Mouse (Mus musculus) MEL (cell line): ENCODE results near the gene Actc1. TPM values are rescaled to one million over a fixed set of nuclear protein-coding genes. Genes with fewer than 3 reads are reported as not detected.

Experiments used
- DNase-seq: peaks from one replicate; pipeline ENCODE4 v3.0.0; 2011; ENCODE audit warnings: low read depth, low spot score
- H3K27ac ChIP-seq: 2 replicates; pipeline ENCODE4 v1.5.1; 2012; ENCODE audit warnings: low read depth, mild to moderate bottlenecking, control low read depth, low read length, moderate library complexity; ENCODE audit not compliant: control insufficient read depth
- H3K27me3 ChIP-seq, 2 experiments: fragments of 150-350 bp in 1 of 2; sonication (generic) in 1 of 2; 2 replicates each; pipeline ENCODE4 v1.6.1; 2012; ENCODE audit warnings: low read length in 2 of 2, mild to moderate bottlenecking in 2 of 2, improper control_type of control experiment in 1 of 2, moderate library complexity in 1 of 2; ENCODE audit not compliant: insufficient read depth in 2 of 2, control insufficient read depth in 1 of 2
- H3K36me3 ChIP-seq, 2 experiments: 2 replicates each; pipeline ENCODE4 v1.6.1; 2012 to 2014; ENCODE audit warnings: low read length in 2 of 2, improper control_type of control experiment in 1 of 2, inconsistent platforms in 1 of 2, mild to moderate bottlenecking in 1 of 2; ENCODE audit not compliant: insufficient read depth in 2 of 2, control insufficient read depth in 1 of 2
- H3K4me1 ChIP-seq, 2 experiments: fragments of 150-350 bp in 1 of 2; sonication (generic) in 1 of 2; 2 replicates each; pipeline ENCODE4 v1.6.1; 2012; ENCODE audit warnings: low read length in 2 of 2, improper control_type of control experiment in 1 of 2, mild to moderate bottlenecking in 1 of 2; ENCODE audit not compliant: insufficient read depth in 2 of 2, control insufficient read depth in 1 of 2
- H3K4me3 ChIP-seq, 2 experiments: fragments of 150-350 bp in 1 of 2; sonication (generic) in 1 of 2; 2 replicates each; pipeline ENCODE4 v1.5.1; 2012; ENCODE audit warnings: low read depth in 2 of 2, low read length in 2 of 2, mild to moderate bottlenecking in 2 of 2, moderate library complexity in 2 of 2, control low read depth in 1 of 2, improper control_type of control experiment in 1 of 2; ENCODE audit not compliant: control insufficient read depth in 1 of 2, insufficient read depth in 1 of 2
- H3K79me2 ChIP-seq: 2 replicates; pipeline ENCODE4 v1.6.1; 2012; ENCODE audit warnings: mild to moderate bottlenecking, low read length, moderate library complexity; ENCODE audit not compliant: control insufficient read depth, poor library complexity, insufficient read depth
- H3K9ac ChIP-seq: 2 replicates; pipeline ENCODE4 v1.6.1; 2012; ENCODE audit warnings: low read depth, mild to moderate bottlenecking, control low read depth, low read length, moderate library complexity; ENCODE audit not compliant: control insufficient read depth, poor library complexity, severe bottlenecking
- H3K9me3 ChIP-seq: fragments of 150-350 bp; sonication (generic); replicated peaks from 2 replicates; pipeline ENCODE4 v1.6.1; 2012; ENCODE audit warnings: mild to moderate bottlenecking, low read length, improper control_type of control experiment, moderate library complexity; ENCODE audit not compliant: insufficient read depth
- CHD1 ChIP-seq: IDR thresholded peaks from 2 replicates; pipeline ENCODE4 v1.6.1; 2012; ENCODE audit warnings: low read depth, mild to moderate bottlenecking, inconsistent platforms, low read length, improper control_type of control experiment
- CTCF ChIP-seq, 3 experiments: IDR thresholded peaks in 2 of 3; conservative IDR thresholded peaks in 1 of 3; 2 replicates each; pipeline ENCODE4 v1.5.1; 2011 to 2012; ENCODE audit warnings: low read length in 3 of 3, low read depth in 2 of 3, mild to moderate bottlenecking in 2 of 3, improper control_type of control experiment in 1 of 3, inconsistent platforms in 1 of 3, mixed read lengths in 1 of 3, moderate library complexity in 1 of 3; ENCODE audit not compliant: control insufficient read depth in 1 of 3, insufficient read depth in 1 of 3, poor library complexity in 1 of 3, severe bottlenecking in 1 of 3
- E2F4 ChIP-seq: IDR thresholded peaks from 2 replicates; pipeline ENCODE4 v1.6.1; 2011; ENCODE audit warnings: low read depth, low read length, improper control_type of control experiment, borderline replicate concordance
- EP300 ChIP-seq, 2 experiments: IDR thresholded peaks; 2 replicates each; pipeline ENCODE4 v1.6.1; 2011; ENCODE audit warnings: improper control_type of control experiment in 2 of 2, low read length in 2 of 2, low read depth in 1 of 2, mild to moderate bottlenecking in 1 of 2
- ETS1 ChIP-seq: IDR thresholded peaks from 2 replicates; pipeline ENCODE4 v1.6.1; 2012; ENCODE audit warnings: low read depth, mild to moderate bottlenecking, inconsistent platforms, low read length, improper control_type of control experiment, moderate library complexity
- GABPA ChIP-seq: IDR thresholded peaks from 2 replicates; pipeline ENCODE4 v1.6.1; 2012; ENCODE audit warnings: low read depth, mild to moderate bottlenecking, inconsistent platforms, low read length, improper control_type of control experiment, moderate library complexity
- MAX ChIP-seq: IDR thresholded peaks from 2 replicates; pipeline ENCODE4 v1.6.1; 2011; ENCODE audit warnings: low read length, improper control_type of control experiment
- MEF2A ChIP-seq: IDR thresholded peaks from 2 replicates; pipeline ENCODE4 v1.6.1; 2014; ENCODE audit warnings: low read depth, mild to moderate bottlenecking, inconsistent platforms, low read length, improper control_type of control experiment; ENCODE audit not compliant: poor library complexity, insufficient replicate concordance, severe bottlenecking; ENCODE audit errors: extremely low read depth
- MYB ChIP-seq: IDR thresholded peaks from 2 replicates; pipeline ENCODE4 v1.6.1; 2011; ENCODE audit warnings: mild to moderate bottlenecking, low read depth, low read length, improper control_type of control experiment
- NELFE ChIP-seq: IDR thresholded peaks from 2 replicates; pipeline ENCODE4 v1.6.1; 2011; ENCODE audit warnings: low read depth, low read length, improper control_type of control experiment
- POLR2AphosphoS2 ChIP-seq: IDR thresholded peaks from 2 replicates; pipeline ENCODE4 v1.6.1; 2011; ENCODE audit warnings: low read length, improper control_type of control experiment
- RAD21 ChIP-seq: IDR thresholded peaks from 2 replicates; pipeline ENCODE4 v1.6.1; 2011; ENCODE audit warnings: mild to moderate bottlenecking, low read depth, low read length, improper control_type of control experiment
- RCOR1 ChIP-seq: IDR thresholded peaks from 2 replicates; pipeline ENCODE4 v1.6.1; 2012; ENCODE audit warnings: low read depth, mild to moderate bottlenecking, inconsistent platforms, low read length, improper control_type of control experiment
- SMC3 ChIP-seq: IDR thresholded peaks from 2 replicates; pipeline ENCODE4 v1.6.1; 2011; ENCODE audit warnings: low read depth, low read length, improper control_type of control experiment
- TAL1 ChIP-seq: IDR thresholded peaks from 2 replicates; pipeline ENCODE4 v1.6.1; 2012; ENCODE audit warnings: mild to moderate bottlenecking, inconsistent platforms, low read length, moderate library complexity, mixed read lengths
- USF2 ChIP-seq, 2 experiments: IDR thresholded peaks; 2 replicates each; pipeline ENCODE4 v1.6.1; 2011 to 2012; ENCODE audit warnings: improper control_type of control experiment in 2 of 2, low read length in 2 of 2, borderline replicate concordance in 1 of 2, inconsistent platforms in 1 of 2, low read depth in 1 of 2, mild to moderate bottlenecking in 1 of 2; ENCODE audit not compliant: insufficient read depth in 1 of 2
- ZC3H11A ChIP-seq: IDR thresholded peaks from 2 replicates; pipeline ENCODE4 v1.6.1; 2012; ENCODE audit warnings: low read depth, mild to moderate bottlenecking, inconsistent platforms, low read length, improper control_type of control experiment
- ZNF384 ChIP-seq: IDR thresholded peaks from 2 replicates; pipeline ENCODE4 v1.6.1; 2012; ENCODE audit warnings: low read depth, mild to moderate bottlenecking, inconsistent platforms, low read length, improper control_type of control experiment
- polyA plus RNA-seq, 2 experiments: library from polyadenylated mRNA; stranded (reverse) in 1 of 2; unstranded in 1 of 2; fragments of >175 nt in 1 of 2; fragments of >200 nt in 1 of 2; gene quantifications; 2 replicates each; pipeline versions ENCODE4 v1.2.1 to v1.2.4; 2012; ENCODE audit warnings: low replicate concordance in 2 of 2, low read depth in 1 of 2; ENCODE audit not compliant: insufficient read length in 2 of 2, insufficient read depth in 1 of 2, missing spikeins in 1 of 2
- total RNA-seq: library from RNA; depleted of rRNA; stranded (reverse); fragments of 300-350 nt; gene quantifications from 2 replicates; pipeline ENCODE4 v1.2.3, GENCODE M21; 2012

Actc1 gene
- total and polyA plus RNA-seq, 3 experiments = not detected

DNA sequence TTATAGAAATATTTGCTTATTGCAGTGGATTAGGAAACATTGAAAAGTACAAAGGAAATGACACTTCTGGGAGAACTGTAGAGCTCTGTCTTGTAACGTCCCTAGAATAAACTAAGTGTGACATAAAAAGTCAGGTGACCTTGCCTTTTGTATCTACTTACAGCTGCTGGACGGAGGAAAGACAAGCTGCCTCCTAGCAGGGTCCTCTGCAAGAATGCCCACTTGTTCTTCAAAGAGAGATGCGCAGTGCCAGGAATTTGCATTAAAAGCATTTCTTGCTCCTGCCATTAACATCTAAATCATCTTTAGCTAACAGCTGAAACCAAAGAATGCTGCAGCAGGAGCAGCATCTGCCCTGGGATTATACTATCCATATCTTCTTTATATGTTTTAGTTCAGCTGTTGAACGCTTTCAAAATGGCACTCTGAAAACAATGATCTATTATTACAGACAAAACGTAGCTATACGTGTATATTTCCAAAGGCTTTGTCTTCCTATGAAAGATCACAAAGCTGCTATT, 6.8 kb upstream of the Actc1 start:
- Histone ChIP-seq H3K27me3 (no peaks in the 10 kb centered on the region; a peak in 1 of 4 replicates), H3K79me2 (no peaks in the 10 kb centered on the region), H3K36me3 (no peaks in the 10 kb centered on the region), H3K9me3 (no peaks in the 10 kb centered on the region), H3K4me3 (no peak overlapping the region), H3K27ac (no peak overlapping the region), H3K4me1 (no peaks in the 10 kb centered on the region), H3K9ac (no peak overlapping the region)
- no peak for DNase-seq
- no peak for TF ChIP-seq ZC3H11A

DNA sequence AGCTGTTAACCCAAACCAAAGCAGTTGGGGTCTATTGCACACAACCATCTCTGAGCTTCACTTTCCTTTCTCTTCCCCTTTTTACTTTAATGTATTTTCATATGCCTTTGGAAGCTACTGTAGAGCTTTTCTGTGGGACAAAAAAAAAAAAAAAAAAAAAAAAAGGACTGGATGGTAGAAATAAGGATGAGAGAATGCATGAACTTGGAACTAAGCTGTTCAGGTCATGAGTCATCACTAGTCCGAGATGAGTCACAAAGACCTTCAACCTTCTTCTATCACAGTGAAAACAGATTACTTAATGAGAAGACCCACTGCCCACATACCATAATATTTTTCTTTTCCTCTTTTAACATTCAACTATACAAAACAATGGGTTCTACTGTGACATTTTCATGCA, 6.3 kb upstream of the Actc1 start:
- TF ChIP-seq SMC3 (no peak), MYB (no peak), NELFE (no peak), RCOR1 (no peak), TAL1 (no peak), USF2 (IDR thresholded peaks at IDR 0.05; ENCODE audit: borderline replicate concordance in 1 of 2, insufficient read depth in 1 of 2, low read depth in 1 of 2, low read length in 2 of 2) (no peak), ZC3H11A (no peak), ETS1 (no peak), CTCF (IDR thresholded peaks at IDR 0.05 in 2 of 3, conservative IDR thresholded peaks at IDR 0.05 in 1 of 3; ENCODE audit: control insufficient read depth in 1 of 3, insufficient read depth in 1 of 3, low read depth in 2 of 3, low read length in 3 of 3, poor library complexity in 1 of 3, severe bottlenecking in 1 of 3) (no peak), POLR2AphosphoS2 (no peak), RAD21 (no peak), MAX (no peak), CHD1 (no peak), EP300 (IDR thresholded peaks at IDR 0.05; ENCODE audit: low read depth in 1 of 2, low read length in 2 of 2) (no peak), E2F4 (no peak), MEF2A (no peak), ZNF384 (no peak), GABPA (no peak)
- no peaks in the 10 kb centered on the region for H3K4me1 ChIP-seq
- no peaks in the 10 kb centered on the region for H3K36me3 ChIP-seq
- H3K4me3 ChIP-seq = no peak overlapping the region
- no peaks in the 10 kb centered on the region; a peak in 1 of 4 replicates for H3K27me3 ChIP-seq
- H3K9me3 ChIP-seq = no peaks in the 10 kb centered on the region
- no peak overlapping the region for H3K27ac ChIP-seq
- no peak for DNase-seq
- no peaks in the 10 kb centered on the region for H3K79me2 ChIP-seq
- no peak overlapping the region for H3K9ac ChIP-seq
